Mouse (Mus musculus) midbrain, embryonic 14.5 days (tissue): ENCODE data around the gene Ostn. TPM values are rescaled to one million over a fixed set of nuclear protein-coding genes. Genes with fewer than 3 reads are reported as not detected.

ENCODE experiments used
- ATAC-seq: fragments of 200-750 bp; cut with Nextera tagmentation; 2 replicates; pipeline ENCODE4 v1.8.0; 2017; ENCODE audit warnings: moderate number of reproducible peaks, moderate library complexity; ENCODE audit not compliant: low FRiP score, low TSS enrichment
- DNase-seq: peaks from one replicate; pipeline ENCODE4 v3.0.0-alpha.2; 2015
- H3K27ac ChIP-seq: fragments of 300-500 bp; sonication (generic); replicated peaks from 2 replicates; pipeline ENCODE4 v1.5.1; 2014; ENCODE audit warnings: mild to moderate bottlenecking, low read depth, low read length, moderate library complexity
- H3K27me3 ChIP-seq: fragments of 300-500 bp; sonication (generic); 2 replicates; pipeline ENCODE4 v1.6.1; 2014; ENCODE audit warnings: low read length, control low read depth, mixed read lengths; ENCODE audit not compliant: control insufficient read depth, insufficient read depth
- H3K36me3 ChIP-seq: fragments of 300-500 bp; sonication (generic); 2 replicates; pipeline ENCODE4 v1.6.1; 2014; ENCODE audit warnings: low read length, control low read depth; ENCODE audit not compliant: control insufficient read depth, insufficient read depth
- H3K4me1 ChIP-seq: fragments of 300-500 bp; sonication (generic); 2 replicates; pipeline ENCODE4 v1.6.1; 2014; ENCODE audit warnings: mild to moderate bottlenecking, antibody characterized with exemption, low read length, control low read depth; ENCODE audit not compliant: control insufficient read depth, insufficient read depth
- H3K4me2 ChIP-seq: fragments of 300-500 bp; sonication (generic); 2 replicates; pipeline ENCODE4 v1.6.1; 2014; ENCODE audit warnings: mild to moderate bottlenecking, low read length, moderate library complexity
- H3K4me3 ChIP-seq: fragments of 300-500 bp; sonication (generic); replicated peaks from 2 replicates; pipeline ENCODE4 v1.5.1; 2014; ENCODE audit warnings: low read depth, low read length
- H3K9ac ChIP-seq: fragments of 300-500 bp; sonication (generic); replicated peaks from 2 replicates; pipeline ENCODE4 v1.6.1; 2014; ENCODE audit warnings: mild to moderate bottlenecking, low read length, moderate library complexity
- H3K9me3 ChIP-seq: fragments of 300-500 bp; sonication (generic); 2 replicates; pipeline ENCODE4 v1.6.1; 2016; ENCODE audit warnings: low read length, control low read depth, mixed read lengths; ENCODE audit not compliant: control insufficient read depth
- WGBS: fragments of 180-500 bp; shearing (Covaris S2); extraction: QIAGEN DNeasy Blood & Tissue Kit; methylation state at CpG from one replicate; pipeline ENCODE4 v1.1.7; 2014; 5-methylcytosine and 5-hydroxymethylcytosine counted together
- polyA plus RNA-seq: library from polyadenylated mRNA; unstranded; fragments of >200 nt; fragmentation: Nextera tagmentation; extraction: Ambion mirVana; gene quantifications from 2 replicates; pipeline ENCODE4 v1.2.1, GENCODE M21; 2014

Ostn gene
- polyA plus RNA-seq, 1 experiment from 2014 or later = not detected

- Histone ChIP-seq H3K27ac (no peak overlapping the region), H3K4me1 (no peaks in the 10 kb centered on the region), H3K4me3 (no peak overlapping the region), H3K4me2 (no peak overlapping the region), H3K9ac (no peak overlapping the region), H3K36me3 (no peaks in the 10 kb centered on the region), H3K9me3 (no peaks in the 10 kb centered on the region), H3K27me3 (no peaks in the 10 kb centered on the region)
- DNase-seq (no peak), ATAC-seq (no peak)
Observed at GRCm38 (mm10) chr16:27376556-27376955, 69.3 kb downstream of the Ostn start.

DNA sequence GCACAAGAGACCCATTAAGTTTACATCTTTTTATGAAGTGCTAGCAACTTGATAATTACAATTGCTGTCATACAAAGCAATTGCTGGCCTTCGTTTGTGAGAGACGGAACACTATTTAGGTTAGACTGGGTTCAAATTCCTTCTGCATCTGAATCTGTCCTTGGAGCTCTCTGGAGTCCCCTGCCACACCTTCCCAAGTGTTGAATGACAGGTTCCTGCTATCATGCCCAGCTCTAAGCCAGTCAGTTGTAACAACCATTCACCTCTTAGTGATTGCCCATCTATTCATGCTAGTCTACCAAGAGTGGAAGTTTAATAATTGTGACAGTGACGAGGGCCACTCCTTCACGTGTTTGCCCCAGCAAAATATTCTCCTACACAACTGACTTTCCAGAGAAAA, 74.9 kb downstream of the Ostn start:
- no peaks in the 10 kb centered on the region for H3K4me1 ChIP-seq
- H3K4me2 ChIP-seq = no peak overlapping the region
- DNase-seq (no peak), ATAC-seq (no peak)
- H3K9me3 ChIP-seq = no peaks in the 10 kb centered on the region
- H3K27me3 ChIP-seq = no peaks in the 10 kb centered on the region
- WGBS = 89% methylated on average over 4 of the region's 4 CpGs
- H3K4me3 ChIP-seq = no peak overlapping the region
- H3K27ac ChIP-seq = no peak overlapping the region
- no peaks in the 10 kb centered on the region for H3K36me3 ChIP-seq
- no peak overlapping the region for H3K9ac ChIP-seq

DNA sequence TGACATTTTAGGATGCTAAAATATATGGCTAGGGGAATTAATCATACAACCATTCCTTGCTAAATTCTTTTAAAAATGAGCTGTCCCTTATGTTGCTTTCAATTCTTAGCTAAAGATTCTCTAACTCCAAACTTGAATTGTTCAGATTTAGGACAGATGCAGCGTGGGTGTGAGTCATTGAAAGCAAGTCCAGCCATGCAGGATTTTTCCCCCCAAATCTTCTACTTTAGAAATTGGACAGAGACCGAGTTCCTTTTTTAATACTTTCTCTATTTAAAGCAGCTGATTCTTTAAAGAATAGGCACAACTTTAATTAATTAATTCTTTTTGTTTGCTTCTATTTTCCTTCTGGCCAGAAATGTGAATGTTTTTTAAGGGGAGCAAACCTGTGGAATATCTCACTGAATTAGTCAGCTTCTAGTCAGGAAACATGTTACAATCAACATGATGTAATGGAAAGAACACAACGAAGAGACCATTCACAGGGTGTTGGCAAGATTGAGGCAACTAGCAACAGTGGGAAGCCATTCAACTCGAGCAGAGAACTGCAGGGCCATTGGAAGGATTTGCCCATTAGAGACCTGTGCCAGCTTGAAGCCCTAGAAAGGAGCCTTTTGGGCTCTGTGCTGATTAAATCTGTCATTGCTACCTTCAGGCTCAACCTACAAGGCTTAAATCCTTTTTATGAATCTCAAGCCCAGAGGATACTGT, 77.8 kb downstream of the Ostn start:
- 72% methylated on average over 4 of the region's 4 CpGs for WGBS
- DNase-seq = no peak

DNA sequence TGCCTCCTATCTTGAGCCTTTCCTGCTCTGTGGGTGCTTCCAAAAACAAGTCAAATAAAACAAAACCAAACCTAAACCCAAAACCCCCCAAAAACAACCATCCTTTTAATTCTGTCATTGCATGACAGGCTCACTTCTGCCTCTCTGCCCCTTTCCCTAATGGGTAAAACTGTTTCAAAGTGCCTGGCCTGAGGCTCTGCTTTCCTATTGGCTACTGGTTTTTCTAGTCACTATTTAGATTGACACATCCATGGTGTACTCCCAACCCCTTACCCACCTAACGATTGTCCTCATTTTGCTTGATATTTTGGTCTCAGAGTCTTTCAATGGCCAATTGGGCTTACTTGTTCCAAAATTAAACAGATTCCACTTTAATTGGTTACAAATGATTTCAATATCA, 78.4 kb downstream of the Ostn start:
- no peaks in the 10 kb centered on the region for H3K9me3 ChIP-seq
- H3K4me2 ChIP-seq = no peak overlapping the region
- no peak overlapping the region for H3K9ac ChIP-seq
- no peaks in the 10 kb centered on the region for H3K27me3 ChIP-seq
- DNase-seq (no peak), ATAC-seq (no peak)
- H3K4me1 ChIP-seq = peaks cover 14% of the 10 kb centered on the region
- H3K27ac ChIP-seq = no peak overlapping the region
- WGBS = 91% methylated on average over 1 of the region's 1 CpGs
- no peaks in the 10 kb centered on the region for H3K36me3 ChIP-seq
- H3K4me3 ChIP-seq = no peak overlapping the region

More for the DNA sequence above, 77.8 kb downstream of the Ostn start:
- no peak overlapping the region for H3K27ac ChIP-seq
- H3K27me3 ChIP-seq = no peaks in the 10 kb centered on the region
- no peaks in the 10 kb centered on the region for H3K36me3 ChIP-seq
- no peak for ATAC-seq
- H3K4me3 ChIP-seq = no peak overlapping the region
- H3K9ac ChIP-seq = no peak overlapping the region
- H3K4me1 ChIP-seq = peaks cover 8% of the 10 kb centered on the region; the same call in 1 of the 2 replicates
- no peaks in the 10 kb centered on the region for H3K9me3 ChIP-seq
- no peak overlapping the region for H3K4me2 ChIP-seq

- no peaks in the 10 kb centered on the region for H3K27me3 ChIP-seq
- ATAC-seq = no peak
- H3K36me3 ChIP-seq = no peaks in the 10 kb centered on the region
- WGBS = 81% methylated on average over 4 of the region's 4 CpGs
- H3K4me3 ChIP-seq = no peak overlapping the region
- H3K4me2 ChIP-seq = no peak overlapping the region
- no peak overlapping the region for H3K9ac ChIP-seq
- H3K9me3 ChIP-seq = no peaks in the 10 kb centered on the region
- no peak for DNase-seq
- H3K4me1 ChIP-seq = peaks cover 26% of the 10 kb centered on the region
- no peak overlapping the region for H3K27ac ChIP-seq
Observed at GRCm38 (mm10) chr16:27386850-27387407, 79.6 kb downstream of the Ostn start.

GRCm38 (mm10) chr16:27387634-27388611, 80.6 kb downstream of the Ostn start:
- H3K27me3 ChIP-seq = no peaks in the 10 kb centered on the region
- DNase-seq (peak; percentile 44), ATAC-seq (0 out of 2 replicates have a peak, but pooled peaks have one; percentile 5)
- no peaks in the 10 kb centered on the region for H3K36me3 ChIP-seq
- WGBS = 43% methylated on average over 12 of the region's 12 CpGs
- peak overlapping the region; percentile 98 for H3K9ac ChIP-seq
- peak overlapping the region; percentile 80 for H3K4me2 ChIP-seq
- H3K9me3 ChIP-seq = no peaks in the 10 kb centered on the region
- H3K4me1 ChIP-seq = peaks cover 30% of the 10 kb centered on the region
- peak overlapping the region; percentile 98 for H3K27ac ChIP-seq
- H3K4me3 ChIP-seq = peak overlapping the region; percentile 93

DNA sequence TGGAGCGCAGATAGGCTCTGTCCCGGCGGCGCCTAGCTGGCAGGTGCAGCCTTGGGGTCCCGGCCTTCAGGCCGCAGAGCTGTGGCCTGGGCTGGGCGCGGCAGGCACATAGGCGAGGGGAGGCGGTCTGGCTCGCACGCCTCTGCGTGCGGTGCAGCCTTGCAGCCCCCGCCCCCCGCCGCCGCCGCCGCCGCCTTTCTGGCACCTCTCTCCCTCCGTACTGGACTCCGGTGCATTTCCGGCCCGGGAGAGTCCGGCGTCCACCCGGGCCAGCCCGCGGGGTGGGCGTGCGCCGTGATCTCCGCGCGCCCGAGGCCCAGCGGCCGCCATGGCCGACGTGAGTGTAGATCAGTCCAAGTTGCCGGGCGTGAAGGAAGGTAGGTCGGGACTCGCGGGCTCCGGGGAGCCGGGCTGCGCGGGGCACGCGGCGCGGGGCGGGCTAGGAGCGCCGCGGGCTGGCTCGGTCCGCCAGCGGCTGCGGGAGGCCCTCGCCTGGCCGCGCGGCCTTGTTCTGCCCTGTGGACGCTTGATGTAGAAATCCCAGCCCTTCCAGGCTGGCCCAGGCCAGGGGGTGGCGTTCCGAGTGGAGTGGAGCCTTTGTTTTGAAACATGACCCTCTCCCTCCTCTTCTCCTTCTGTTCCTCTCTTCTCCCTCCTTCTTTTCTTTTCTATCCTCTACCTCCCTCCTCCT, 81.6 kb downstream of the Ostn start, which contains the start of gene Ccdc50:
Gene Ccdc50 (plus strand): TSS at position 109 of the 691 bp plus-strand sequence.
- H3K9ac ChIP-seq = peak within 1 kb of the TSS; percentile 98
- ATAC-seq (peak; percentile 96), DNase-seq (peak; percentile 89)
- H3K4me3 ChIP-seq = peak within 1 kb of the TSS; percentile 93
- peak within 1 kb of the TSS; percentile 80 for H3K4me2 ChIP-seq
- under 1% methylated on average over 68 of the region's 69 CpGs for WGBS
- peaks cover 30% of the 10 kb centered on the region for H3K4me1 ChIP-seq
- H3K9me3 ChIP-seq = no peaks in the 10 kb centered on the region
- H3K27ac ChIP-seq = peak within 1 kb of the TSS; percentile 98
- no peaks in the 10 kb centered on the region for H3K36me3 ChIP-seq
- no peaks in the 10 kb centered on the region for H3K27me3 ChIP-seq
